Mouse (Mus musculus) thymus, postnatal 14 days (tissue): ENCODE measurements at regions not wholly inside any gene's neighbourhood (a gene's known extent, or its start where the extent isn't known, plus 50 kb on each side); places are given as distances from the start of the nearest gene placed in this dataset.

Experiments used
- DNase-seq: peaks from one replicate; pipeline ENCODE4 v3.0.0; 2021

GRCm38 (mm10) chr13:16670736-16671135 lies 659.1 kb downstream of the Inhba start:
- no peak for DNase-seq

DNA sequence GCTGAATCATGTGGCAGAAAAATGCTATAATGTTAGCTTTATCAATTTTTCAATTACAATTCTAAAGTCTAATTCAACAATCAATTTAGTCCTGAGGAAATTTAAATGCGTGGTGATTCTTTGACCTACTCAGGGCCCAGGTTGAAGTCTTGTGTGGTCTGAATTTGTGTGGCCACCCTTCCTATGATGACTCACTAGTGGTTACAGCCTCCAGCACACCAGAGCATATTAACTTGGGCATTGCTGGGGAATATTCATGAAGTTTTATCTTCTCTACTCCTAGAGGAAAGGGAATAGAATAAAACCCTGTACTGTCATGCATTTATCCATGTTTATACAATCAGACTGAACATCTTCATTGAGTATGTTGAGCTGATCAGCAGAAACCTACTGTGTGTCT lies 665.2 kb downstream of the Inhba start:
- DNase-seq = no peak

DNA sequence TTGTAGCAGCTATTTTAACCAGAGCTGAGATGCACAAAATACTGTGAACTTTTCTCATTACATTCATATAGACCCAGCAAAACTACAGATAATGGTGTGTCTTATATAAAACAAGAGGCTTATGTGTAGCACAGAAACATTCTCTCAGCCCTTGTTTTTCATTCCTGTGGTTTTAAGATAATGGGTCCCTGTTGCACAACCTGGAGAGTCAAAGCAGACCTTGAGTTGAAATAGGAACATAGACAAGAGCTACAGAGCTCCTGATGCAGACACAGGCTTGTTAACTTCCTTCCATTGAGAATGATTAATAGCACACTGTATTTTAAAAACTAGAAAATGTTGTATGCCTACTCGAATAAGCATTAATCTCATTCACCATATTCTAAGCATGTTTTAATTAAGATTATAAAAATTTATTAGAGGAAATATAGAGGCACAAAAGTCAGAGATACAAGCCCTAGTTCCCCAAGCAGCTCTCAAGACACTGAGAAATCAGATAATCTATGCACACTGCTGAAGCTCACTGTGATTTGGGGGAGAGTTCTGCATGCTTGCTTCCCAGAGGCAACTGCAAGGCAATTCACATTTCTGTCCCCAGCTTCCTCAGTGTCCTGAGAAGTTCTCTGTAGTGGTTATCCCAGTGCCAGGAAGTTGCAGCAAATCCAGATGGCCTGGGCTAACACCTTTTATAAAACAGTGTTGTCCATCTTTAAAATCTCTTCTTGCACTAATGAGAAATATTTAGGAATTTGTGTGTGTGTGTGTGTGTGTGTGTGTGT lies 666.8 kb downstream of the Inhba start:
- DNase-seq = no peak

- no peak for DNase-seq
These were observed 682.5 kb downstream of the Inhba start for GRCm38 (mm10) chr13:16694201-16694600.

DNA sequence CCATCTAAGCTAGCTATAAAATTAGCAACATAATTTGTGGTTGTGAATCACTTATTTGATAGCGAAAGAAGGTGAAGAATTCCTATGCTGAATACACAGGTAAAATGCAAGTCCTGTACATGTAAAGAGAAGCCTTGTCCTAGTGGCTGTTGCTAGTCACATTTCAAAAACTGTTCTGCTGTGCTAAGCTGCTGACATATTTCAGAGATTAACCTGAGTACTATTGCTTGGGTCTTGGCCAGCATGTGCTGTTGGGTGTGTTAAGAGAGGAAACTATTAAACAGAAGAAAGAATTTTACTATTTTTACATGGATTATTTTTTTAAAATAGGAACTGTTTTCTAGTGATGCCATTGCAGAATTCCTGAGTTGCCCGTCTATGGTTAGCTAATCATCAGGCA lies 689.3 kb downstream of the Inhba start:
- no peak for DNase-seq

DNA sequence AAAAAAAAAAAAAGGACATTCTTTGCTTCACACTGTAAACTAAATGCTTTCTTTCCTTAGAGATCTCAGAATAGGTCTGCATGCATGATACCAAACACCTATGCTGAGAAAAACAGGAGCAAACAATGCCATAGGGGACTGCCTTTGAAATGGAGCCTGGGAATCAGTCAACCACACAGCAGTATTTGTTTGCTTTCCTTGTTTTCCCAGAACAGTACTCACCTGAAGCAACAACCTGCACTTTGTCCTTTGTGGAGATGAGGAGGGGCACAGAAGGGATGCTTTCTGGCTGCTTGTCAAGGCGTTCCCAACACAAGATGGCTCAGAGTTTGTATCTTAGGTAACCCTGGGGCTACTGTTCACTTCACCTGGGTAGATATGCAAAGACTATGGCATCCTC lies 690.5 kb downstream of the Inhba start:
- no peak for DNase-seq

GRCm38 (mm10) chr13:16705217-16706104 lies 693.8 kb downstream of the Inhba start:
- no peak for DNase-seq

GRCm38 (mm10) chr13:16706105-16706442 lies 694.4 kb downstream of the Inhba start:
- DNase-seq = no peak

DNA sequence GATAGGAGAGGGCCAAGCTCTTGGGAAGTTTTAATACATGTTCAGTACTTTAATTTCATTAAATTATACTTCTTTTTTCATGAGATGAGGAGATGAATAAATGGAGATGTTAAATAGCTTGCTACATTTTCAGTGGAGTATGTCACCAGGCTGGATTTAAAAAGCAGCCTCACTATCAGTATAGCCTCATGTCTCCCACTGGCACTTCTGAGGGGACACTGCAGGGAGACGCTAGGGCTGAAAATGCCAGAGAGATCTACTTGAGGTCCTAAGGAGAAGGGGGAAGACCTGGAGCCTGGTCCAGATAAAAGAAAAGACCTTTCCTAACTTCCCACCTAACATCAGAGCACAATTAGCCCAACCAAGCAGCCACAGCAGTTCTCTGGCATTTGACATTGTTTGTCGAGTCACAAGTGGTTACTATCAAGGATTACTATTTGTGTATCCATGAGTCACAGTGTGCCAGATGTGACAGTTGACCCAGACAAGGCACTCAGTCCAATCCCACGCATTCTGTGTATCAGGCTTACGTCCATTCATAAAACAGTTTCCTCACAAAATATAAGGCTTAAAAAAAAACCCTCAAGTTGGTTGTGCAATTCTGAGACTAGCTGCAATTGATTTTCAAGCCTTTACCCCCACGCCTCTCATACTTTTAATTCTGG lies 703.8 kb downstream of the Inhba start:
- DNase-seq = no peak

DNA sequence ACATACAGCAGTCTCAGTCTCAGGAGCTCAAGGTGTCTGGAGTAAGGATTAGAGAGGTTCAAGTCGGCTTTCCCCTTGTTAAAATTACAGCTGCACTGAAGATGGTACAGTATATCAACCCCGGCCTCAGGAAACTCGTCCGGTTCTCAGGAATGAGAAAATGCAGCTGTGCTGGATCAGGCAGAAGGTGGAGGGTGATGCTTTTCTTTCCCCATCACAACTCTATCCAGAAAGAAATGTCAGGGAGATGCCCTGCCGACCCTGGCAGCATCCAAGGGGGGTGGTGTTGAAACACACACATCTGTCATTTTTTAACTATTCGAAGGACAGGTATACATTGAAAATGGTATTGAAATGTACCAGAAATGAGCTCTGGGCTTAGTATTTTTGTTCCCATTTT lies 704.7 kb downstream of the Inhba start:
- DNase-seq = no peak

DNA sequence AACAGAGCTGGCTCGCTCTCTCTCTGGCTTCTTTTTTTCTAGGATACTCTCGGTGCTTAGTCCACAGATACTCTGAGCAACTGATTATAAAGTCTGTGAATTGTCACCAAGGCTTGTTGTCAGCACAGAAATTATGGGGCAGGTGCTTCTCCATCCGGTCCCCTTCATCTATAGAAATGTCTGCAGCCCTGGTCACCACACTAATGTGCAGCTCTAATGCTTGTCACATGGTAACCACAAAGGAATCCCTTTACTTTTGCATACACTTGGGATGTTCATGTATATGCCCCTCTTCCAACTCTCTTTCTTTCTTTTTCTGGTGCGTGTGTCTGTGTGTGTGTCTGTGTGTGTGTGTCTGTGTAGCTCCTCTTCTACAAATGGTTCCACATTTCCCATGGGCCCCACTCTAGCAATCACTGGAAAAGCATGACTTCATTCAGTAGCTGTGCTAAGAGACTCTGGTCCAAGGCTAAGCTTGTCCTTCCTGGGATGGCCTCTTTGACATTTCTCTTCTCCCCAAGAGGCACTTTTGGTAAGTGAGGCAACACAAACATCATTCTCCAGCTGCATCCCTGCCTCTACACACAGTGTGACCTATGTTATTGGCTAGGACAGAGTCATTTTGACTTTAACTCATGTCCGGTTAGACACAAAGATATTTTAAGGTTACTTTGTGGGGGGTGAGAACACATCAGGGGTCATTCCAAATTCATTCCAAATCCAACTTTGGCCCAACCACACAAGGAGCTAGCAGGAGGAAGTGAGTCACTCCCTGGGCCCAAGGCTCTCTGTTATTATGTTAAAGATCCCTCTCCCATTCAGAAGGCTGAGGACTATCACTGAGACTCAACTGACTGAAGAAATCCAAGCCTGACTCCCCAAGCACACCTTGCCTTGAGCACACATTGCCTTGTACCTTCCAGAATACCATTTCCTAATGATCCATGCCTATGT lies 705.4 kb downstream of the Inhba start:
- no peak for DNase-seq

- no peak for DNase-seq
These were observed 708.4 kb downstream of the Inhba start for GRCm38 (mm10) chr13:16720090-16720489.

GRCm38 (mm10) chr13:16725350-16725749 lies 713.7 kb downstream of the Inhba start:
- no peak for DNase-seq

- DNase-seq = no peak
These were observed 726.7 kb downstream of the Inhba start for GRCm38 (mm10) chr13:16738313-16738712.

DNA sequence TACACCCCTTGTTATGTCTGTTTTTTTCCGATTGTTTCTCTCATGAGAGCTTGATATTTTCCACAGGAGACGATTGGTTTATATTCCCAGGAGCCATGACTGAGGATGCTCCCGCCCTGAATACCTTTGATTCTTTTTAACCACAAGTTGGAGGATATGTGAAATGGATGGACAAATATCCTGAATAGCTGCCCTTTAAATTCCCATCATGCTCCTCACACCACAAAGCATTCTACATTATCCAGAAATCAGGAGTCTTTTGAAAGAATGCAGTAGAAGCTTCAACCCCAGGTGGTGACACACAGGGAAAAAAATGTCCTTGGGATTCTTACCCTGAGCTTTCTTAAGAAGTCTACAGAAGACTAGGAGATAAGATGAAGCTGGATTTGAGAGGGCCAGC lies 727.9 kb downstream of the Inhba start:
- no peak for DNase-seq

- DNase-seq = no peak
These were observed 732.6 kb downstream of the Inhba start for GRCm38 (mm10) chr13:16744237-16744636.

DNA sequence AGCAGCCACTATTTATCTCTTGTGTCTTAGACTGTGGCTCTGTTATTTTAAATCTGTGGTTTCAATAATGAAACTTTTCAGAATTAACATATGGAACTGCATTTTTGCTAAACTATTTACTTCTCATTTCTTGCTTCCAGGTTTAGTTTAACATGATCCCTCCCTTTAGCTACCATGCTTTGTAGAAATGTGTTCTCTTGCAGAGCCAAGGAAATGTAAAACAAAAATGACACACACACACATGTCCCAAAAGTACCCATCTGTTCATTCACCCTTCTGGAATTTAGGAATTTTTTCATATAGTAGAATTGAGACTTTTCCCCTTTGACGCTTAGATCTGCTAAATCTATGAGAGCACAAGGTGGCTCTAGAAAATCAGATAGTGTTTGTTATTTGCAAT lies 734.0 kb downstream of the Inhba start:
- DNase-seq = no peak

DNA sequence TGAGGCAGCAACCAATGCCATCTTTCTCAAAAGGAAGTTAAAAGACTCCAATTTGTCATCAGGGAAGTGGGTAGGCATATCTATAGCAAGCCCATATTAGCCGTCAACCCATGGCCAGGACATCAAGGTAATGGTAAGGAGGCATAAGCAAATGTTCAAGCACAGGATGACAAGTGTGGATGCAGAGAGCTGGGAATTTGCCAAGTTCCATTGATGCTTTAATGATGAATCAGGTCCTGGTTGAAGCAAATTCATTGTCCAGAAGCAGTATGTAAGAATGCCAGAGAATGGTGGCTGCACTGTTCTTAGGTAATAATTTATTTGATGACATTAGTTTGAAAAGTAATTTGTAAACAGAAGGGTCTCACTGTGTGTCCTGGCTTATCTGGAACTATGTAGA lies 734.8 kb downstream of the Inhba start:
- no peak for DNase-seq

- no peak for DNase-seq
These were observed 744.6 kb downstream of the Inhba start for GRCm38 (mm10) chr13:16756264-16756663.

GRCm38 (mm10) chr13:16760045-16760444 lies 748.4 kb downstream of the Inhba start:
- DNase-seq = no peak

DNA sequence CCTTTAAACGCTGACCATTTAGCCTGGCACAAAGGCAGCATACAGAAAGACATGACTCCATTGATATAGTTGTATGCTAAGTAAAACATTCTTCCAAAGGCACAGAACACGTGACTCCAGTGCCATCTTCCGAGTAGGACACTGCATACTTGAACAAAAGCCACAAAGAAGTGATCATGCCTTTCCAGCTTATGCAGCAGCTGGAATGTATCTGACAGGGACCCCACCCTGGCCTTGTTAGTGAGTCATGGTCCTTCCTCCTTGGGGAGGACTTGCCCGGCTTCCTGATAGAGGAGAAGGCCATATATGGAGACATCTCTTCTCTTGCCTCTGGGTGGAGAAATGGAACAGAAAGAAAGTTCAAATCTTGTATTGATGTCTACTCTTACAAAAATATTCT lies 749.8 kb downstream of the Inhba start:
- DNase-seq = no peak

GRCm38 (mm10) chr13:16762326-16762725 lies 750.7 kb downstream of the Inhba start:
- DNase-seq = no peak
